Mouse (Mus musculus) frontal cortex, adult 2 months (tissue): ENCODE measurements around the gene Fitm1. TPM values are rescaled to one million over a fixed set of nuclear protein-coding genes. Genes with fewer than 3 reads are reported as not detected.

Source experiments
- polyA plus RNA-seq: library from polyadenylated mRNA; depleted of rRNA; stranded (reverse); fragments of >200 nt; gene quantifications from 2 replicates; pipeline ENCODE4 v1.2.3, GENCODE M21; 2012; rRNA removed

Gene Fitm1
- polyA plus RNA-seq, 1 experiment = not detected

Other genes starting within 250 kb of the Fitm1 start
- gene Dhrs4, start 96.9 kb upstream of the Fitm1 start, polyA plus RNA-seq = 17.1 and 17.6 TPM in 2 replicates
- 69.2 and 72.1 TPM in 2 replicates for gene Carmil3, start 85.0 kb upstream of the Fitm1 start, polyA plus RNA-seq
- 512 and 532 TPM in 2 replicates for gene Cpne6, start 65.2 kb upstream of the Fitm1 start, polyA plus RNA-seq
- 0.69 and 0.82 TPM in 2 replicates for gene Nrl, start 50.6 kb upstream of the Fitm1 start, polyA plus RNA-seq
- 30.5 and 36.9 TPM in 2 replicates for gene Pck2, start 35.4 kb upstream of the Fitm1 start, polyA plus RNA-seq
- gene Dcaf11, start 15.6 kb upstream of the Fitm1 start, polyA plus RNA-seq = 107 and 128 TPM in 2 replicates
- gene A730061H03Rik, start 15.2 kb upstream of the Fitm1 start, polyA plus RNA-seq = 1.3 and 1.7 TPM in 2 replicates
- gene Psme1, start 2.5 kb downstream of the Fitm1 start, polyA plus RNA-seq = 62.6 and 82.8 TPM in 2 replicates
- 56.3 and 58.2 TPM in 2 replicates for gene Emc9, start 9.7 kb downstream of the Fitm1 start, polyA plus RNA-seq
- 43.2 and 46.9 TPM in 2 replicates for gene Psme2, start 15.5 kb downstream of the Fitm1 start, polyA plus RNA-seq
- gene Rnf31, start 16.1 kb downstream of the Fitm1 start, polyA plus RNA-seq = 24.2 TPM in 2 replicates
- 19.1 and 22.9 TPM in 2 replicates for gene Irf9, start 28.0 kb downstream of the Fitm1 start, polyA plus RNA-seq
- gene Rec8, start 42.4 kb downstream of the Fitm1 start, polyA plus RNA-seq = 17.2 and 22.6 TPM in 2 replicates
- gene Ipo4, start 60.3 kb downstream of the Fitm1 start, polyA plus RNA-seq = 139 and 152 TPM in 2 replicates
- gene Gm49378, start 62.3 kb downstream of the Fitm1 start, polyA plus RNA-seq = 4.3 and 6.2 TPM in 2 replicates
- gene Tm9sf1, start 68.2 kb downstream of the Fitm1 start, polyA plus RNA-seq = 33.0 and 38.5 TPM in 2 replicates
- gene Tssk4, start 74.6 kb downstream of the Fitm1 start, polyA plus RNA-seq = 0.78 and 1.2 TPM in 2 replicates
- gene Mdp1, start 84.9 kb downstream of the Fitm1 start, polyA plus RNA-seq = 46.0 and 46.7 TPM in 2 replicates
- 30.6 and 33.0 TPM in 2 replicates for gene Gmpr2, start 96.3 kb downstream of the Fitm1 start, polyA plus RNA-seq
- gene Nedd8, start 96.5 kb downstream of the Fitm1 start, polyA plus RNA-seq = 351 and 383 TPM in 2 replicates
- 19.2 and 21.7 TPM in 2 replicates for gene Tinf2, start 106.2 kb downstream of the Fitm1 start, polyA plus RNA-seq
- 0.14 and 0.21 TPM in 2 replicates for gene Tgm1, start 138.3 kb downstream of the Fitm1 start, polyA plus RNA-seq
- gene Rabggta, start 146.6 kb downstream of the Fitm1 start, polyA plus RNA-seq = 60.7 and 64.3 TPM in 2 replicates
- gene Dhrs1, start 170.1 kb downstream of the Fitm1 start, polyA plus RNA-seq = 111 and 119 TPM in 2 replicates
- gene Nop9, start 170.1 kb downstream of the Fitm1 start, polyA plus RNA-seq = 8.9 and 9.0 TPM in 2 replicates
- gene Cideb, start 182.8 kb downstream of the Fitm1 start, polyA plus RNA-seq = 15.6 and 18.7 TPM in 2 replicates
- 0.18 and 0.19 TPM in 2 replicates for gene Ltb4r2, start 185.8 kb downstream of the Fitm1 start, polyA plus RNA-seq
- gene Ltb4r1, start 190.3 kb downstream of the Fitm1 start, polyA plus RNA-seq = 0.11 and 0.14 TPM in 2 replicates
- gene Adcy4, start 208.5 kb downstream of the Fitm1 start, polyA plus RNA-seq = 4.0 and 4.3 TPM in 2 replicates
- gene Ripk3, start 213.2 kb downstream of the Fitm1 start, polyA plus RNA-seq = 0.67 and 0.68 TPM in 2 replicates
- gene Nfatc4, start 247.5 kb downstream of the Fitm1 start, polyA plus RNA-seq = 1.5 and 2.7 TPM in 2 replicates